Mouse (Mus musculus) kidney, adult 11 months (tissue): ENCODE measurements around the gene Gngt2.
"Not testable (repeated sequence)": the region's sequence is repeated elsewhere in the genome, so short reads cannot be mapped to it uniquely, and the experiment has no call there.

Source experiments
- DNase-seq: peaks from one replicate; pipeline ENCODE4 v3.0.0; 2022

Gene Gngt2

DNA sequence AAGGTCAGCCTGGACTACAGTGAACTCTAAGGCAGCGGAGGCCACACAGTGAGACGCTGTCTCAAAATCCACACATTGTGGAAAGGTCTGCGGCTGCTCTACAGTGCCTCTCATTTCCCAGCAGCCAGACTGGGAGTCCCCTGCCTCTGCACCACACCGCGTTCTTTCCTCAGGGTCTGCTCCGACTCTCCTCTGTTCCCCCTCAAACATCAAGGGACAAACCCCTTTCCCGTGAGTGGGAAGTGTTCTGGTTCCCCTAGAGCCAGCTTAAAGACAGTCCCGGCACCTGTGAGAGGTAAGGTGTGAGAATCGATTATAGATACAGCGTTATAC, 4.4 kb downstream of the Gngt2 start:
- DNase-seq = no peak

DNA sequence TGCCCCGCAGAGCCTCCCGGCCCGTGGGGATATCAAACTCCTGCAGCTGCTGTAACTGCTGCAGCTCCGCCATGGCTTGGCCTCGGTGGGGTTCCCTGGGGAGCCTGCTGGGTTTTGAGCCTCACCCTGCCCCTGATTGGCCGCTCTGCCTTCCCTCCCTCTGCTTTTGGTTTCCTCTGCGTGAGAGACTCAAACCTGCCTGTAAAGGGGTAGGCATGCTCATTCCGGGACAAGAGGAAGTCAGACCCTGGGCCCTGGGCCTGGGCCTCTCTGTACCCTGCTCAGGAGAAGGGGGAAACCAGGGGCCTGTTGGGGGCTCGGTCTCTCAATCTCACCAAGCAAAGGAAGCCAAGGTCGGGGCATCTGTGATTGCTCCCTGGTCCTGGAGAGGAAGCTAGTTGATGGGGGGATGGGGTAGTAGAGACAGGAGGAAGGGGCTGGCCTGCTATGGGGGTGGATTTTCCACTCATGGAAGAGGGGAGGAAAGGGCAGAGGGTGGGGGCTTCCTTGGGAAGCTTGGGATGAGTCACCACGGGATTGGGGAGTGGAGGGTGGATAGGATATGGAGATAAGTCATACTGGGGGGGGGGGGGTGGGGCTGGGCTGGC, 5.2 kb downstream of the Gngt2 start, which contains the start of gene Abi3:
TSS of gene Abi3 (minus strand) at position 403 of the 608 bp plus-strand sequence.
- peak; percentile 57 for DNase-seq

DNA sequence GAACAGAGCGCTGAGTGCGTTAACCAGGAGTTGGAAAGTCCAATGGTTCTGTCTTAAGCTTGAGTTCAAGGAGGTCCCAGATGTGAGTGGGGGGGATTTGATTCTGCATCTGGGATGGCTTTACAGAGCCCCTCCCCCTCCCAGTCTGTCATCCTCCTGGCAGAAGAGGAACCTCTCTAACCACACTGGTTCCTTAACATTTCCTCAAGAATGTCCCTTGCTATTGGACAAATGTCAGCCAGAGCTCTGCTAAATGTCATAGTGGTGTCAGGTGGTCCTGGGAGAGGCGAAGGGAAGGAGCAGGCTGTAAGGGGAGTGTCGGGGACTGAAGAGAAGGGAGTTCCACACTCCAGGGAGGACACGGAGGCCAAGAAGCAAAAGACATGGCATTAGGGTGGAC, 5.9 kb downstream of the Gngt2 start:
- DNase-seq = no peak

DNA sequence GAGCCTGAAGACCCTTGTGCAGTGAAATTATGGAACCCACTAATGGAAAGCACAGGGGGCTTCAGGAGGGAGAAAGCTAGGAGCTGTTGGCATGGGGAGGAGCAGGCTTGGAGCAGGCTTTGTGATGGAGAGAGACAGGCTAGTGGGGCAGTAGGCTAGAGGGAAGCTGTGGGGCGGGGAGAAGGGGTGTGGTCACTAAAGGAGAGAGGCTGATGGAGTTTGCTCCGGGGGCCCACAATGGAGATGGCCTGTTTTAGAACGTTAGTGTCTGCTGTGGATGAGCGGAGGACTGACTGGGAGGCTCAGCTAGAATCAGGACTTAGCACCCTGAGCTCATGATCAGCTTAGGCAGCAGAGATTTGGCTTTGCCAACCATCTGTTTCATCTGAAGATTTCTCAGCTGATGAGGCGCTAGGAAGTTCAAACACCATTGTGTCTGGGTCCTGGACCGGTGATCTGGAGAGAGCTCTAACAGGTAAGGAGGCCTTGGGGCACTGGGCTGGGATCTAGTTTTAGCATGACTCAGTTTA, 6.5 kb downstream of the Gngt2 start:
- no peak for DNase-seq

DNA sequence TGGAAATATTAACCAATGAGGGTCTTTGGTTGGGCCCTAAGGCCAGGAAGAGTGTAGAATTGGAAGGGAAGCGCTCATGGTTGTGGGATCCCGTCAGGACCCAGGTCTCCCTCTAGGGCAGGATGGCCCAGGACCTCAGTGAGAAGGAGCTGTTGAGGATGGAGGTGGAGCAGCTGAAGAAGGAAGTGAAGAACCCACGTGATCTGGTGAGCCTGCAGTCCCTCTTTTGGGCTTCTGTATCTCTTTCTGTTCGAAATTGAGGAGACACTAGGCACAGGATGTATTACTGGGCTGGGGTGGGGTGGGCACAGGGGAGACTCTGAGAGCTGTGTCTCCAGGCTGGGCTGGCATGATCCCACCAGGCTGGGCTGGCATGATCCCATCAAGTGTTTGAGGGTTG, 7.9 kb downstream of the Gngt2 start:
- DNase-seq = no peak

DNA sequence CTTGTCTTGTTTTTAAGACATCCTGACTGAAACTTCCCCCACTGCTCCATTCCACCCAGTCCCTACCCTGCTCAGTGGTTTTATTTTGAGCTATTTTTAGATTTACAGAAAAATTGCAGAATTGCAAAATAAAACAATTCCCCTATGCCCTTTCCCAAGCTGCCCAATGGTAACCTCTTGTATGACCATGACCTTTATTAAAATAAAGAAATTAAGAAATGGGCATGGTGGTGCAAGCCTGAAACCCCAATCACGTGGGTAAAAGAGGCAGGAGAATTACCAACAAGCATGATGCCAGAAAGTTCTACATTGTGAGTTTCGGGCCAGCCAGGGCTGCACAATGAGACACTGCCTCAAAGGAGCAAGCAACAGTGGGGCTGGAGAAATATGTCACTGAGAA, 13.9 kb downstream of the Gngt2 start:
- DNase-seq = no peak

DNA sequence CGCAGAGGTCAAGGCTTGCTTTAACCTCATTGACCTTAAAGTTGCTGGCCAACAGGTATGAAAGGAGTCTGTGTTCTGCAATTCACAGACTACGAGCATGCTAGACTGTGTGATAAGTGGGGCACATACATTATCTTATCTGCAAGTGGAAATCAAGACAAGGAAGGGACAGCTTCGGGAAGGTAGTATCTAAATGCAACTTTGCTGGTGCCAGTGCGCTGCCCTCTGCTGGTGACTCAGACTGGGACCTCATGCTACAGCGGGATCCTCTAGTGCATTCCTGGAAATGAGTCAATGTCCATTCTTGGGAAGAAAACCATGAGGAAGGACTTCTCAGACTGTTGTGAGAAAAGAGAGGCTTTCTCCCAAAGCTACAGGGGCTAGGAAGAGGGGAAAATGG, 16.7 kb downstream of the Gngt2 start:
- DNase-seq = peak; percentile 53

DNA sequence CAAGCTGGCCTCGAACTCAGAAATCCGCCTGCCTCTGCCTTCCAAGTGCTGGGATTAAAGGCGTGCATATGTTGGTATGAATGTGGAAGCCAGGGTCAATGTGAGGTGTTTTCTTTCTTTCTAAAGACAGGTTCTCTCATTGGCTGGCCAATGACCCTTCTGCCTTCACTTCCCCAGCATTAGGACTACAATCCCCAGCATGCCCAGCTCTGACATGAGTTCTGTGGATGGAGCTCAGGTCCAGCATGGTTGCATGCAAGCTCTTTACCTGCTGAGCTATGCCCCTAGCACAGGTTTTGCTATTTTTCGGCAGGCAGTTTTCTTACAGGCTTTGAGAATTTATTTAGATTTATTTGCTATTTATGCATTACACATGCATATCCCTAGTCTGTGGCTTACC, 20.3 kb downstream of the Gngt2 start:
- no peak for DNase-seq

DNA sequence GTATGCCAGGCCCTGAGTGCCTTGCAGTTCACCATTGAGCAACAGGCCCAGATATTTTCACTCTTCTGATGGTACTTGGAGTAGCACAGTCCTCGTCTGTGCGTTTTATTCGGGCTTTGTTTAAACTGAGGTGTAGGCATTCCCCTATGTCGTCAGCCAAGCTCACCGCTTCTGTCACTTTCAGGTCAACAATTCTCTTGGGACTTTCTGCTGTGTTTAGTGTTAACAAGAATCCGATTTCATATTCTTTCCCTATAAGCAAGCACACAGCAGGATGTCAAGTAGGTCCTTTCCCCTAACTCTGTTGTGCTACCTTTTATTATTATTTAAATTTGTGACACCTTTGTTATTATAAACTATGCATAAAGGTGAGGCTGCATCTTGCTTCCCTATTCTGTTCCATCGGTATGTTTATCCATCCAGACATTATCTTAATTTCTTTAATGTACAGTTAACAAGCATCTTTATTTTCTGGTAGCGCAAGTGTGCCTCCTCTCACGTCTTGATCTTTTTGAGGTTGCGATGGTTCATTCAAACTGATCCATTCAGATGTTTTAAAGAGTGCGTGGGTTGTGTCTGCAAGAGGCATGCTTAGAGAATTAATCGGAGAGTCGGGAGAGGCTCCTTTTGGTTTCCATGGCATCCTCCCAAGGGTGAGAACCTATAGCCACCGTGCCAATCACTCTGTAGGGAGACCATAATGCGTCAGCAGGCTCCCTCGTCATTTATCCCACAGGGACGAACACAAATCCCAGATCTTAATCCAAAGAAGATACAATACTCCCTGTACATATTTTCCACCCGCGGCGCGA, 20.9 kb downstream of the Gngt2 start:
- DNase-seq = no peak

DNA sequence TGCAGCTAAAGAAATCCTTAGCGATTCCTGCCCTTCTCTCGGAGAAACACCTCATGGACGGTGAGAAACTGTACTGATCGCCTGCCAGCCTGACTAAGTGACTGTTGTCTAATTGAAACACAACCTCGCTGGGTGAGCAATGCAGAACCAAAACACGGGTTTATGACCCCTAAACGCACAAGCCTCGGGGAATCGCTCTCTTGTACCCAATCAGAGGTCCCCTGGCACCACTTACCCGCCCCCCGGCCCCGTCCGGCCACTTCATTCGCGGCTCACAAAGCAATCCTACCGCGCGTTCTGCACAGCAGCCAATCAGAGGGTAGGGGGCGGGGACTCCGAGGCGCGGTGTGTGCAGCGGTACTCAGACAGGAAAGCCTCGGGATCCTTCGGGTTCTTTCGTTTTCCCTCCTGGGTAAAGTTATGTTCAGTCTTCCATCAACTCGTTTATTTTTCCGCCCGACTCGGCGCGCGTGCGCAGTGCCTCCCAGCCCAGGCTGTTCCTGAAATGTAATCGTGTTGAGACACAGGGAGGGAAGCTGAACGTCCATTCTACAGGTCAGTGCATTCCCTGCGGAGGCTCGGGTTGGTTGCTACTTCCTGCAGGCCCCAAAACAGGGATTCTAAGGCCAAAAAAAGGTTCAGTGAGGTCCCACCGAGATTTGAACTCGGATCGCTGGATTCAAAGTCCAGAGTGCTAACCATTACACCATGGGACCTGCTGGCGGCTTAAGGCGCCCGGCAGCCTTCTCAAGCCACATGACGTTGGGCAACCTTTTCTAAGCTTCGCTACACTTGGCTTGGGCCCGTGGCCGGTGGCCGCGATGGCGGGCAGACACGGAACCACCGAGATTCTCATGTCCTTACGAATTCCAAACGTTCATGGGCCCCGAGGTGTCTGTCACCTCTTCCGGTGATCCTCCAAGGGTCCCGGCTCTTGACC, 21.8 kb downstream of the Gngt2 start:
- DNase-seq = peak; percentile 98

DNA sequence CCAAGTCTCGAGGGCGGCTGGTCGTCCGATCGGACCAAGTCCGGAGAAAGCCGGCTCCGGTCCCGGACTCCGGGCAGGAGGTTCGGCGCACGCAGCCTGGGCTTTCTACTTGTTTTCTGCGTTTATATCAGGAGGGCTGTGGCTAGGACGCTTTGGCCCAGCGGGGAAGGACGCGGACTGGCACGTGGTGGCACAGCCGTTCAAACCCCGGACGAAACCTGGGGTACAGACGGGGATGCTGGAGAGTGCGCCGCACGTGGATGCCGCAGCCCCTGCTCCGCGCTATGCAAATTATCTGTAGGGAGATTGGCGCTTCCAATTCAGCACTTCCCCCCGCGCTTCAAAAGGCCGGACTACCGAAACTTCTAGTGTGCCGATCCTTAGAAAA, 22.4 kb downstream of the Gngt2 start:
- no peak for DNase-seq

DNA sequence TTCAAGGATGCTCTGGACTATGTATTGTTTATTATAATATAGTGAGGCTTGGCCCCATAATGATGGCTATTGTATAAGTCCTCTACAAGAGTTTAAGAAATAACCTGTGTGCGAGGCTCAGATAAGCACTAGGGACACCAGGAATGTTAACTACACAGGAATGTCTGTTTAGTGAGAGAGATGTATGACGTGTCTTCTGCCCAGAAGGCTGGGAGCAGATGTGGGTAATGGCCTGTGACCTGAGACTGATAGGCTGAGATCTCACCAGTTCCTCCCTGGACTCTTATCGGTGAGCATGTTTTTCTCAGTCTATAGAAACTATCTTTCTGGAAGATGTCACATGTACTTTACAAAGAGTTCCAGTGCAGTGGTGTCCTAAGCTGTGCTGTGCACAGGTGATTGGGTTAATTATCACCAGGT, 23.1 kb downstream of the Gngt2 start:
- DNase-seq = no peak

DNA sequence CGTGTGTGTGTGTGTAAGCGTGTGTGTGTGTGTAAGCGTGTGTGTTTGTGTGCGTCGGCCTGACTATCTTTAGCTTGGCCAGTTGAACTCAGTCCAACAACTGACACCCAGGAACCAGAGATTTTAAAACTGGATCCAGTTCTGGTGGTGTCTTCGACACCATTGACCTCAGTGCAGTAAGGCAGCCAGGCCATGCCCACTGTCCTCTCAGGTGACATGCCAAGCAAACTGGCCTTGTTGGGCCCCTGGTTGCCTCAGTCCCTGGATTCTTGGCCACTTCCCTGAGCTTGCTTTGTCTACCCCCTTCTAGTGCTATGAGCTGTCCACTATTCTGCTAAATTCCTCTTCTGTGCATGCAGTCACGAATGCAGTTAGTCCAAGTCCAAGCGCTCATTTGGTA, 24.4 kb downstream of the Gngt2 start:
- no peak for DNase-seq

DNA sequence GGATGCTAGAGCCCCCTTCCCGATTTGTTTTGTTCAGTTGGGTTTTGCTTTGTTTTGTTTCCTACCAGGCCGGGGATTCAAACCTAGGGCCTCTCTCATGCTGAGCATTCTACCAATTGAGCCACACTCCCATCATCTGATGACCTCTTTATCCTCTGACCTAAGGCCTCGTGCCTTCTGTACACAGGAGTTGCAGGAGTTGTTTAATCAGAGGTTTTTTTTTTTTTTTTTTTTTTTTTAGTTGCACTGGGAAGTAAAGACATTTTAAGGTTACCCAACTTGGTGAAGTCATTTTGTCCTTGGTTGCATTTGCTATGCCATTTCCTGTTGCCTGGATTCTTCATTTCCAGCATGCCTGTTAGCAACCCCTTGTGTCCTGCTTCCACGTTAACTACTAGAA, 32.4 kb downstream of the Gngt2 start:
- DNase-seq = no peak

DNA sequence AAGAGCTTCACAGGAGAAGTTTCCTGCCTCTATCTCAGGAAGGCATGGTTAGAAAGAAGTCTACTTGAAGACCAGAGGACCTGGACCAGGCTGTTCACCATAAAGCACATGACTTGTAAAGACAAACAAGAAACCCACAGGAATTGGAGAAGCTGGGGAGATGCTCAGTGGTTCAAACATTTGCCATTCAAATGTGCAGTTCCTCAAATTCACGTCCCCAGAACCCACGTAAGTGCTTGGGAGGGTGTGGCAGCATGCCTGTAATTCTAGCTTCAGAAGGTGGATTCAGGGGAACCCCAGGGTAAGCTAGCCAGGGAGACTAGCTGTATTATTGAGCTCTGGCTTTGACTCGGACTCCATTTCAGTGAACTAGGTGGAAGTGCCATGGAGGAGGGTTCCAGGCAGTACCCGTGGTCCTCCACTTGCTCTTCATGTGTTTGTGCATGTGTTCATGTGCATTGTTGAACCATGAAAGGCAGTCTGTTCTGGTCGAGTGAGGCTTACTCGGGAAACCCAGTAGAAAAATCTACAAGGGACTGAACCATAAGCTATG, 33.0 kb downstream of the Gngt2 start:
- no peak for DNase-seq

DNA sequence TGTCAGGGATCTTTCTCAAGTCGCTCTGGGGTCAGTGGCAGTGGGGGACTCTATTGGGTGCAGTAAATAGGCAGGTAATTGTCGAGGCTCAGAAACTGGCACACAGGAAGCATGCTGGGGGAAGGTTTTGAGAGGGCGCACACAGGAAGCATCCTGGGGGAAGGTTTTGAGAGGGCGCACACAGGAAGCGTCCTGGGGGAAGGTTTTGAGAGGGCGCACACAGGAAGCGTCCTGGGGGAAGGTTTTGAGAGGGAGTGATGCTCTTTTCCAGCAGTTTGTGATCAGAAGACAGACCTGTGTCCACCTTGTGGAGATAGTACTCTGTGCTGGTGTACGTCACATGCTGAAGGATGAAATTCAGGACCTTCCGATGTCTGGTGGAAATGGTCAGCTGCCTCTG, 38.8 kb downstream of the Gngt2 start:
- DNase-seq = no peak

DNA sequence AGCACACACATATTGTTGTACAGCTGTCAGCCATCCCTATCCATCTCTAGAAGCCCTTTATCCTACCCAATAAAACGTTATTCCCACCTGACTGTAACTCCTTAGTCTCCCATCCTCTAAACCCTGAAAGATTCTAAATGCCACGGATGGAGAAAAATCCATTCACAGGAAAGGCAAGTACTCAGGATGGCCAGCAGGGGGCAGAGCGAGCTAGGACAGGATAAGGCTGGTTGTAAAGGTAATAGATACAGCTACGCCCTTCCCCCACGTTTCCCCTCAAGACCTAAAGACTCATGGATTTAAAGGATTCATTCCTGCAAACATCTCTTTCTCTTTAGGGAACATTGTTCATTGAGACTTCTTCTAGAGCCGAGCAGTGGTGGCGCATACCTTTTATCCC, 39.3 kb downstream of the Gngt2 start:
- DNase-seq = no peak

DNA sequence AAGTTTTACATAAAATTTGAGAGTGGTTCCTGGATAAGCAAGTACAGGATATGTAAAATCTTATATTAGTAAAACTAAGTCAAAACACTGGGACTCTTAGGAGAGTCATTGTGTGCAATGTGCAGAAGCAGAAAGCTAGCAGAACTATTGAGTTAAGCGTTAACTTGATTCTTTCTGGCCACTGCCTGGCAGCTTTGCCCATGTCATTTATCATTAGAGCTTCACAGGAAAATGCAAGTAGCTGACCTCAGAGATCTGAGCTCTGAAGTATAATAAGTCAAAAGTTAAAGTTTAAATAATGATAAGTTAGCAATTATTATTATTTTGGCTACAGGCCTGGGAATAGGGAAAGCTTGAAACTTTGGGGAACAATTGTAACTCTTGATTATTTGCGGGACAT, 42.8 kb downstream of the Gngt2 start:
- DNase-seq = not testable (repeated sequence)

DNA sequence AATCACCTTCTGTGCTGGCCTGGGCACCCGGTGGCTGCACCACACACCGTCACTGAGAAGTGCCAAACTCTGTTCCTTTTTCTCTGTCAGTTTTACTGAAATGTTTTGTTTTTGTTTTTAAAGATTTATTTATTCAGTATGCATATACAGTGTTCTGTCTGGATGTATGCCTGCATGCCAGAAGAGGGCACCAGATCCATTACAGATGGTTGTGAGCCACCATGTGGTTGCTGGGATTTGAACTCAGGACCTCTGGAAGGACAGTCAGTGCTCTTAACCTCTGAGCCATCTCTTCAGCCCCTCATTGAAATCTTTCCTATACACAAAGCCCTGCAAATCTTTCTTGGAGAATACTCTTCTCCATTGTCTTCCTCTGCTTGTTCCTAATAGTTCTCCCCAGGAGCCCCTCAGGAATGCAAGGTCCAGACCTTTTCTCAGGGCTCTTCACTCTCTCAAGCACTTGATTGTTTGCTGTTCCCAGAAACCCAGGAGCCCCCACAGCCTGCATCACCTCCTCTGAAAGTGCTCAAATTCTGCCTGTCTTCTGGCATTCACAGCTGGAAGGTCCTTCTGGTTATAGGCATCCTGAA, 53.5 kb downstream of the Gngt2 start:
- DNase-seq = no peak
